Mouse (Mus musculus) urinary bladder, postnatal 14 days (tissue): Measurements from ENCODE around the gene Iqschfp.

Experiments
- DNase-seq: peaks from one replicate; pipeline ENCODE4 v3.0.0; 2021; ENCODE audit warnings: low spot score

Iqschfp gene

DNA sequence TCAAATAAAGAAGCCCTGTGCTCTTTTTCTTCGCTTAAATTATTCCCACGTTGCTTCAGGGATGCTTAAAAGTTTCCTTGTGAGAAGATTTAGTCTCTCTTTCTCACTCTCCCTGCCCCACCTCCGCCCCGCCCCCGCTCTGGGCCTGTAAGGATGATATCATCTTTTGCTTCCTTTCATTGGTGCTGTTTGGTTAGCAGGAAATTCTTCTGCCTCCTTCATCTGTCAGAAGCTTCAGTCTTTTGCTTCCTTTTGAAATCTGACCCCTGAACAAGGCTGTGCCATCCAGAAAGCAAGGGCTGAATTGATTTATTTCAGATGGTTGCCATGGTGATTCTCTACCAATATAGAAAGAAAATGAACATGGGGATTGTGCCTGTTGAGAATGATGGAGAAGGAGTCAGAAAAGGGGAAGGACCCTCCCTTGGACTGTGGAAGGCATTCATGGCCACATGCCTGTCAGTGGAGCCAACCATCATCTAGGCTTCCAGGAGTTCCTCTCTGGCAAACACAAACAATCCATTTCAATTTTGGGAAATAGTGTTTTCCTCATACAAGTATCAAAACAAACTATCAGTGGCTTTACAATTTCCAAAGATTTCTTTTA, 62.5 kb downstream of the Iqschfp start:
- no peak for DNase-seq

DNA sequence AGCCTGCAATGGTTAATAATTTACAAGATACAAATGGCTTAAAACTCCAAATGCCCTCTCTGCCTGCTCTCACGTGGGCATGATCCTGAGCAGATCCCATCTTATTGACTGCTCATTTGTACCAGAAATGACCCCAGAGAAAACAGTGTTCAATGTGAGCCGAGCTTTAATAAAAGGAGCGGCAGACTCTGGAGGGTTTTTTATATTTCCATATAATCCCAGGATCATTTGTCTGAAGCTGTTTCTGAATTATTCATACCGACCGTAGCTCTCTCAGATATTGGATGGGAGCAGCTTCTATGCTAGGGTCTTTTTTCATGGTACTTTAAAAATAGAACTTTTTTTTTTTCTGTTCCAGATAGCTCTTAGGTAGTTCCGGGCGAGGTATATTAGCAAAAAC, 67.6 kb downstream of the Iqschfp start:
- no peak for DNase-seq

DNA sequence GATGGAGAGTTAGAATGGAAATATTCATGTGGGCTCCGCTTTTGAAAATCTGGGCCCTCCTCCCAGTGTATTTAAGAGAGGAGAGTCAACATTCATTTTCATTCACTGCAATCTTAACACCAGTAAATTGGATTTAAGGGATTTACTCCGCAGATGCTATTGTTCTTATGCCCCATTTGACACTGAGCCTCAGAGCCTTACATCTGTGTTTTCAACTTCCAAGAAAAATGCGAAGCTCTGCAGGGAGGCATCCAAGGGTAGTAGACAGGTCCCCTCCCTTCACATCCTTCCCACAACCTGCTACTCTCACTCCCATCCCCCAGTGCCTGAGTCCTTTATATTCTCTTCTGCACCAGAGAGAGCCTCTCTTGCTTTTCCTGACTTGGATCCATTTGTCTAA, 68.1 kb downstream of the Iqschfp start:
- DNase-seq, result no peak

DNA sequence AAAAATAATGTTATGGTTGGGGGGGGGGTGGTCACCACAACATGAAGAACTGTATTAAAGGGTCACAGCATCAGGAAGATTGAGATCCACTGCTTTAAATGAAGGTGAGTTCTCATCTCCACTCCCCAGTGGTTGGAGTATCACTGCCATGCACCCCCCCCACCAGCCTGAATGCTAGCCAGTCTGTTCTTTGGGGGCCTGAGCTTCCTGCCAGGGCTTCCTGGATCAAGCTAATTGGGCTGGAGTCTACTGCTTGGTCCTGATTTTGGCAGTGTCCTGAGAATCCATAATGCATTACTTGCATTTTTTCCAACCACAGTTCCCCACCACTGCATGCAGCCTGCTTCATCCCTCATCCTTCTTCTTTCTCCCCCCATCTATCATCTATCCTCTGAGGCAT, 68.7 kb downstream of the Iqschfp start:
- DNase-seq, result no peak

DNA sequence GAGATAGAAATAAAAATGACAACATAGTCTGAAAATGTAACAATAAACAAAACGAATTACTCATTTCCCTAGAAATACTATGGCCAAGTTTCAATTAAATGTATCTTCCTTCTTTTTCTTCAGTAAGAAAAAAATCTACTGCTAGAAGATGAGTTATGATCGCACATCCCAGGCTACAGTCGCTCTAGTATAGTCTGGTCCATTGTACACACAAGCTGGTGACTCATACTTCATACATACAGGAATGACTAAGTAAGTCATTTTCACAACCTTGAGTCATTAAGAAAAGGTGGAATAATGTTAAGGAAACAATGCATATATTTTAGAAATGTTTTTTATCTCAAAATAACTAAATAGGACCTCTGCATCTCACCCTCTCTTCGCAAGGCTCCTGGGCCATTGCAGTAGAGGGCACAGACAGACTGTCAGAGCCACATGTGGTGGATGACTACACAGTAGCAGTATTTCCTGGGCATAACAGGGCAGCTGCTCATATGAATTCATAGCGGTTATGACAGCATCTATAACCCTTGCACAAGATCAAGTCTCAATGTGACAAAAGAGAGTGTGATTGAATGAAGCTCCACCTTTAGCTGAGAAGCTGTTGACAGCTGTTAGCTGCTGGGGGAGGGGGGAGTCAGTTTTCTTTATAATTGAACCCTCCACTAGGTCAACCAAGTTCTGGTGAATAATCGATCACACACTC, 70.1 kb downstream of the Iqschfp start:
- no peak for DNase-seq

DNA sequence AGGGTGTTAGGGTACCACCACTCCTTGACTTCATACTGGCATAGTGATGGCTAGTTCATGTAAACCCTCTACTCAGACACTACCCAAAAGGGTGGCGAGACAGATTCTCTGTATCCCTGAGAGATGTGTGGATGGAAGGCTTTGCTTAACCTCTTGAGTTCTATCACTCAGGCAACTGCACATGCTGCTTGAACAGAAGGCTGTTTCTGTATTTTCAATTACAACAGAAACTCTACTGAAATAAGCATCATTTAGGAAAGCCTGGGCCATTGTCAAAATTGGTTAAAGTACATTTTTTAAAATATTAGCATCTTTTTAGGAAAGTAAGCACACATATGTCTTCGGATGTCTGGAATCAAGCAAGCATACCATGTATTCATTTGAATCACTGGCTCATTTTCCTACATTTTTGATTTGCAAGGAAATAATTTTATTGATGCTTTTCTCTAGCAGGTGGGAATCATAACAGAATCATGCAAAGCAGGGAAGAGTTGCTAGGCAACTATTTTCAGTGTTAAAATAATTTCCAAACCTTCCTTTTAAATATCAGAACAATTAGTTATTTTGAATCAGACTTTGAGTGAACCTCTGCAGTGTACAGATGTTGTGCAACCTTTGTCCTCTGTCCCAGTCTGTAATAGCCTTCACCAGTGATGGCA, 82.4 kb downstream of the Iqschfp start:
- no peak for DNase-seq

DNA sequence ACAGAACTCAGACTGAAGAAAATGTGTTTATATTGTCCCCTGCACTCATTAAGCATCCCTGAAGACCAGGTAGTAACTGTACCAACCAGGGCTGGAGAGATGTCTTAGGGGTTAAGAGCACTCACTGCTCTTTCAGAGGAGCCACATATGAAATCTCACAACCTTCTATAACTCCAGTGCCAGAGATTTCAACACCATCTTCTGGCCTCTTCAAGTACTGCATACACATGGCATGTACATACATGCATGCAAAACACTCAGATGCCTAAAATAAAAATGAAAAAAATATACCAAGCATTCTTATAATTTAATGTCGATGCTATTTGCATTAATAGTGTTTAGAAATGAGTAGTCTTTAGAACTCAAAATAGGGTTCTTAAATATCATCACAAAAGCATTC, 88.0 kb downstream of the Iqschfp start:
- DNase-seq, result no peak

DNA sequence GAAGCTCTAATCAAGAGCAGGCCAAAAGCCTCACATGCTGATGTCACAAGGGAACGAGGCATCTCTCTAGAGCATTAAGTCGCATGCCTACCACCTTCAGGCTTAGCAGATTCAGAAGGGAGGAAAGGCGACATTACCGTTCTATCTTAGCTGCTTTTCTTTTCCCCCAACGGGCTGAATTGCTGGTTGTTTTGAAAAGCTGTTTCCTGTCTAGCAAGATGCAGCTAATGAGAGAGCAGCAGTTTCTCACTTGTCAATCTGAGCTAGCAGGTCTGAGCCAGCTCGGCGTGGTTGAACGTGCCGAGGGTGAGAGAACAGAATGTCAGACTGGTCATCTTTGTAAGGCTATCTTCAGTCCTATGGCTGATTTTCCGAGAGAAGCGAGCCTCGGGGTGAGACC, 91.3 kb downstream of the Iqschfp start:
- DNase-seq, result no peak

DNA sequence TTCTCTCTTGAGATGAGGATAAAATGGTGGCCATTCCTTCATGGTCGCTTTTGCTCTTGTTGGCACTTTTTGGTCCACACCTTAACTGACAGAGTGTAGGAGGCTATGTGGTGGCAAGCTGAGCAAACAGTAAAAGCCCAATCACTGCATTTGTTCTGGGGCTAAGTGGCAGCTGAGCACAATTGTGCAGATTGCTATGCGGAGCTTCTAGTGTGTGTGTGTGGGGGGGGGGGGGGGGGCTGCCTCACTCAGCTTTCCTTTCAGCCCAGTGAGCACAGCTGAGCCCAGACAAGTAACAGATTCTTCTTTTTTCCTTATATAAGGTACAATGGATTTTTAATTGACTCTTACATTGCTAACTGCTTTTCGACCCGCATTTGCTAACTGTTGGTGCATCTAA, 110.4 kb downstream of the Iqschfp start:
- no peak for DNase-seq

DNA sequence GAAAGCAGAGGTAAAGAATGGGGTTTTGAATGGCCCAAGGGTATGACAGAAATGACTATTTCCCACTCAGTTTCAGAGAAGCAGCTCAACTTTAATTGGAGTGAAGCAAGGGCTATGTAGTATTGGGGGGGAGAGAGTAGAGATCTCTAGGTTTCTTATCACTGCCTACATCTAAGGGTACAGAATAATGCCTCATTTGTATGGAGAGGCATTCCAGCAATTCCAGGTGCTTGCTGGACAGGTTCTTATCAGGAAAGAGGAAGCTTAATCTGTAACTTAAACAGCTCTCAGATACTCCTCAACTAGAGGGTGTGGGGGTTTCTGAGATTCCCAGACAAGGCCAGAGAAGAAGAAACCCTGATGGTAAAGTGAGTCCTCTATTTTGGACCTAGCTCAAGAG, 120.3 kb downstream of the Iqschfp start:
- no peak for DNase-seq

DNA sequence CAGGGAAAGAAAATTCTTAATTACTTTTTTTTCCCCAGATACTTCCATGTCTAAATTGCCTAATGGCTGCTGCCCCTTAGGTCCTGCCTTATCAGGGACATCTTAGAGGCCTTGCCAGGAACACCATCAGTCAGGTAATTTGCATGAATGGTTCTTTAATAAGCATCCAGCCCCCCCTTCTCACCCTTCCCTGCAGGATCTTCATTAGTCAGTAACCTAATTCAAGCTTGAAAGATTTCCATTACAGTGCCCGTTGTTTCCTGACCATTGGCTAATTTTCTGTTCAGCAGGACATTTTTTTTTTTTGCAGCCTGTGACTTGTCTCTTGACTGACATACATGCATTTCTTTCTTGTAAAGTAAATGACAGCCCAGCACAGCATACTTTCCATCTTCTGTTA, 123.8 kb downstream of the Iqschfp start:
- DNase-seq, result no peak

DNA sequence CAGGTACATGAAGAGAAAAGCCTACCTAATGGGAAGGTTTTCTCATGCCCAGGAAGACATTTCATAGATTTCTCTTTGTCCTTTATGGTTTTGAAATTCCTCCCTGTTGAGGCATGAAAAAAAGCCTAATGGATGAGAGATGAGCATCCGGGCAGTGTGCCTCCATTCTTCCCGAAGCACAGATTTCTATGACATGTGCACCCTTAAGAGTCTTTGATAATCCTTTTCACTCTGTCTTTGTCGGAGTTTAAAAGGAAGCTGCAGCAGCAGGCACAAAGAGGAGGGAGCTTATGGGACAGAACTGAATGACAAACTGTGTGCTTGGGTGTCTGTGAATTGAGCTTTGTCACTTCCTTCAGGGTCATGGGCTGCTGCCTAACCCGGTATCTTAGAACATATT, 127.4 kb downstream of the Iqschfp start:
- no peak for DNase-seq

DNA sequence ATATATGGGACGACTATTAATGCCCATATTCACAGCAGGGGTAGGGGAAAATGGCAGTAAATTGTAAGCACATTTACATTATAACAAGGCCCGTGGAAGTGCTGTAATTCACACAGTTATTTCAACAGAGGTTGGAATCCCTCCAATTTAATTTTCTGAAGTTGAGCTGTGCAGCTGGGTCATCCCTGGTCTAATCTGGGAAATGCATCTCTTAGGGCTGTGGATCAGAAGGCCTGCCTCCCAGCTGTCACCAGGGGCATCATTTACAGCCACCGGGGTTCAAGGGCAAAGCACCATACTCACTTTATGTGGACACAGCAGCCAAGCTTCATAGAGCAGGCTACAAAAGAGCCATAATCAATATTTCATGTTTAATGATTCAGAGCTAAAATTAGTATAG, 144.1 kb downstream of the Iqschfp start:
- no peak for DNase-seq

DNA sequence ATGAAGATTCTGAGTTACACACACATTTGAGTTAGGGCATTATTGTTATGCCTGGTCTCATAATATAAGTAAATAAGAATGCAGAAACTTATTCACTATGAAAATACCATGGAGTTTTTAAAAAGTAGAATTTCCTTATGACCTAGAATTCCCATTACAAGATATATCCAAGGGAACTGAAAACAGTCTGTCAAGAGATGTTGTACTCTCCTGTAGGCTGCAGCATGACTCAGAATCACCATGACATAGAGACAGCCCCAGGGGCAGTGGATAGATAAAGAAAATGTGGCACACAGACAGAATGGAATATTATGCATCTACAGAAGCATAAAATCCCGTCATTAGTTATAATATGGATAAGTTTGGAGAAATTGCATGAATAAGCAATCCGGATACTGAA, 150.9 kb downstream of the Iqschfp start:
- DNase-seq, result no peak

DNA sequence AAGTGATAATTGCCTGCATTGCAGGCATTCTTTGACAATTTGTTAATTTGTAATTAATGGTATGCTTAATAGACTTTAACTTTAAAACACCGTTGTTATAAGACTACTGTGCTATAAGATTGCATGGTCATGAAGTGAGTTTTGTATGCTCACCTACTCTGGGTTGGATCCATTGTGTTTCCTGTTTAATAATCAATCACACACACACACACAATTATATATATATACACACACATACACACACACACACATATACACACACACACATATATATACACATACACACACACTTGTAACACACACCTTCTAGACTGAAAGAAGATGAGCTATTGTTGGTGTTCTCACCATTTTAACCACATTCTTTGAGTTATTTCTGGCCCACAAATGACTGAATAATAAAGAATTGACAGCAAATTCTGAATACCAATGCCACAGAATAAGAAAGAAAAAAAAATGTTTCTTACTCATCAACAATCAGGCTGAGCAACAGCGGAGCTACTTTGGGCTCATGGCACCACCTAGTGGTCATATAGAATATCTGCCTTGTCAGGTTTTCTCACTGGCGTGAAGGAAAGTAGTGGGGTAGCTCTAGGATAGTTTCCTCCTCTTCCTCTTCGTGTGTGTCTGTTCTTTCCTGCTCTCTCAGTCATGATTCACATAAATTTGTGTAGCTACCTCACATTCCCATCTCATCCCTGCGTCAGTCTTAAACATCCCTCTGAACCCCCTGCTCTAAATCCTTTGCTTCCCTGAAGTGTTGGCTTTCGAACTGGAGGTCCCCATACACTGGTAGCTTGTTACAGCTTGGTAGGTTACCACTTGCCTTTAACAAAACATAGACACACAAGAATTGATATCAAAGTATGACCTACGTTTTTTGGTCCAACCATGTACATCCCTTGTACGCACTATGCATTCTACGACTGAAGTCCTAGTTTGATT, 153.7 kb downstream of the Iqschfp start:
- DNase-seq, result peak; percentile 8

DNA sequence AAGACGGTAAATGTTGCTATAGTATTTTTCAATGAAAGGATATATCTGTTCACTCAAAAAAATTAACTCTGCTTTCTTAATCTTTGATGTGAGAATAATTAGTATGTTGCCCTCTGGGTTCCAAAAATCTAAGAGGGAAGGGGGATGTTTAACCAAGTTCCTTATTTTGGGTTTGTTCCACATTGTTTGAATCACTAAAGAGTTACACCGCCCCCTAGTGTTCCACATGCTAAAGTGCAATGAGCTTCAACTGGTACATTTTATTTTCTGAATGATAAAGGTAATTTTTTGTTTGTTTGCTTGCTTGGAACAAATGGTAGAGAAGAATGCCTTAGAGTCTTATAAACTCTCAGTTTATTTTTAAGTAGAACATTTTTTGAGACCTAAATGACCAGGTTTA, 161.5 kb downstream of the Iqschfp start:
- DNase-seq, result no peak

DNA sequence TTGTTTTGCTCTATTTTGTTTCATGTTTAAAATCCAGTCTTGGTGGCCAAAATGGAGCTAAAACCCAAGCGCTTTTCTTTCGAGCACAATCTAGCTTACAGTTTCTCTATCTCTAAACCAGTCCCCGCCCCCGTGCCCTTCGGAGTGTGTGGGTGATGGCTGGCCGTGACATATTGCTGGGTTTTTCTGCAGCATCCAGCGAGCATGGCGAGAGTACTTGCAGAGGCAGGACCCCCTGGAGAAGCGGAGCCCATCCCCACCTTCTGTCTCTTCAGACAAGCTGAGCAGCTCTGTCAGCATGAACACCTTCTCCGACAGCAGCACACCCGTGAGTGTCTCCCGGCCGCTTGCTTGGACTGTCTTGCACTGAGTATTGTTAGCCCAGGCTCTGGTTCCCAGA, 163.0 kb downstream of the Iqschfp start:
- DNase-seq, result no peak

DNA sequence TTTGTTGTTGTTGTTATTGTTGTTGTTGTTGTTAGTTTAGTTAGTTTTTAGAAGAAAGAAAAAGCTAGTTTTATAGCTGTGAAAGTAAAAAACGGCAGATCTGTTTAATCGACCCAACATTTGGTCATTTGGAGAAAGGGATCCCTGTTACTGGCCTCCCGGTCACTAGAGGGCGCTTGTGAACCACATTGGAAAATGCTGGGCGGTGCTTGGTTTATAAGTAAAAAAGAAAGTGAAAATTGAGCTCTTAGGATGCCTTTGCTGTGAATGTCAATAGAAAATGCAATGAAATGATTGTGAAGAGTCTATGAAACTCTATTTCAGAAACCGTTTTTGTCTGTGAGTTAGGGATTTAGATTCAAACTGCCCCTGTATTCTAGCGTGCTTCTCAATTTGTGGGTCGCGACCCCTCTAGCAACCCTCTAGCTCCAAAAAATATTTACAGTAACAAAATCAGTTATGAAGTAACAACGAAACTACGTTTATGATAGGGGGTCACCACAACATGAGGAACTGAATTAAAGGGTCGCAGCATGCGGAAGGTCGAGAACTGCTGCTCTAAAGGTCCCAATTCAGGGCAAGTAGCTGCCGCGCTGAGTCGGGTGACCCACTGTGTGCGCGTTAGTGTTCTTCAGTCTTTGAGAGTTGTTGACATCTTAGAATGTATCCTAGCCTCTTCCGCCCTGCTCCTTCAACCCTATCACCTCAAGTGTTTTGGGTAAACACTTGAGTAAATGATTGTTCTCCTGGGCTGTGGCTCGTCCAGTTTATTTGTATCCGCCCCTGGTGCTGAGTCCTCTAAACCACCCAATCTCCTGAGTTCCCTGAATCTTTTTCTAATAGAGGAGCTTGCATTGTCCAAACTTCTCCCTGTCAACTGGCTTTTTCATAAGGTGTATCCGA, 164.6 kb downstream of the Iqschfp start:
- peak; percentile 80 for DNase-seq

DNA sequence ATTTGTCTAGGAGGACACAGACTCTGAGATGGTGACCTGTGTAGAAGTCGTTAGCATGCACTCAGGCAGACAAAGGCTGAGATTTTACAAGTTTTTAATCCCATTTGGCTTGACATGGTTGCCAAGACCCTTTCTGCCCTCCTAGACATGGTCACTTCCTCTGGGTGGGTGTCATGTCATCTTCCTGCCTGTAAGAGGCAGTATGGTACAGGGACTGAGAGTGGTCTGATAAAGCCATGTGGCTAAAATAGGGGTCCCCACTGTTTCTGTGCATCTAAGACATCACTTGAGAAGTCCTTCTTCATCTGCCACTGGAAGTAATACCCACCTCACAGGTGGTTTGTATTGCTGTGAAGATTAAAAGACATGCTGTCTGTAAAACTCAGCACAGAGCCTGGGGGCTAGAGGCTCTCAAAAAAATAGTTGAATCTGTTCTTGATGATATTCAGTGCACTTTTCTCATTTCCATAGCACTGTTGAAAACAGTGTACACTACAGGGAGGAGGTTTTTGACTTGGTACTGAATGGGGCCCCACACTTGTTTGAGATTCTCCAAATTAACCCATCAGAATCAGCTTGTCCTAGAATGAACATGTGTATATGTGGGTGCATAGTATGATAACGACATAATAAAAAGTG, 167.2 kb downstream of the Iqschfp start:
- no peak for DNase-seq

DNA sequence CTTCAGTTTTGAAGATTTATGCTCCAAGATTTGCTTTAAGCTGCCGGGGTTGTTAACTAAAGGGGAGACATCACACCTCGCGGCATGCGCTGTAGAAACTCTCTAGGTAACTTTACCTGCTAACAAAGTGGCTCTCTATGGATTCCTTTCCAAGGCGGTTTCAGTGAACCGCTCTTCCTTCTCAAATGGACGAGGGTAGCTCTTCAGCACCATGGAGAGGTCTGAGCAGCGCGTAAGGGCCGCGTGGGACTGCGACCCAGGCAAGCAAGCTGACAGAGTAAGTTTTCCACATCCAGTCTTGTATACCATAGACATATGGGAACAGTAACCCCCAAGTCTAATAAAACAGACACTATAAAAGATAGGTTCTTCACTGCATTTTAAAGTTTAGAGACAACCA, 172.7 kb downstream of the Iqschfp start, which contains the start of gene Schip1:
TSS of gene Schip1 (plus strand) at position 72 of the 400 bp plus-strand sequence.
- peak; percentile 49 for DNase-seq
